Mouse (Mus musculus) kidney, adult 2 months (tissue): Measurements from ENCODE around the gene Yaf2.

Experiments
- CTCF ChIP-seq: fragments of 200-500 bp; conservative IDR thresholded peaks from 2 replicates; pipeline ENCODE4 v1.5.1; 2011; ENCODE audit warnings: low read depth, mild to moderate bottlenecking, control low read depth, low read length, moderate library complexity, mixed read lengths; ENCODE audit not compliant: insufficient read depth, insufficient read length
- POLR2A ChIP-seq: fragments of 200-500 bp; IDR thresholded peaks from one replicate; pipeline ENCODE4 v1.6.1; 2011; ENCODE audit warnings: low read depth, low read length, control low read depth

GRCm38 (mm10) chr15:93294483-93294882 lies 42.3 kb downstream of the Yaf2 start:
- TF ChIP-seq CTCF (no peak), POLR2A (no peak)
